Mouse (Mus musculus) bone marrow, adult 2 months (tissue): ENCODE measurements around the gene Odaph.

Source experiments
- CTCF ChIP-seq: fragments of 200-500 bp; IDR thresholded peaks from 2 replicates; pipeline ENCODE4 v1.5.1; 2011; ENCODE audit warnings: low read length, control low read depth; ENCODE audit not compliant: control insufficient read depth, insufficient read depth
- POLR2A ChIP-seq: fragments of 200-500 bp; IDR thresholded peaks from 2 replicates; pipeline ENCODE4 v1.6.1; 2011; ENCODE audit warnings: low read depth, mild to moderate bottlenecking, control low read depth, low read length, borderline replicate concordance; ENCODE audit not compliant: control insufficient read depth

DNA sequence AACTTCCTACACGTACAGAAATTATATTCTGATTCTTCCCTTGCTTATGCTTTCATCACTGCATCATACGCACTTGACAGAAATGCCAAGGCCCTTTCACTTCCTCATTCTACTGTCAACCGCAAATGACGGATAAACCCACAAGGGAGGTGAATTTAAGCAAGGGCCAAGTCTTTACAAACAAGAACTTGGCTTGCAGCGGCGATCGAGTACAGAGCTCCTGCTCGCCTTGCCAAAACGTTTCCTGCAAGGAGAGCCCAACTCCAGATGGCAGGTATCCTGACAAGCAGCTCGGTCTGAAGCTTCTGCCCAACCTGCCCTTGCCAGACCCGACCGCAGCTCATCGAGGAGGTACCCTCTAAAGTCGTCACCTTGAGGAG, 25.0 kb upstream of the Odaph start:
- TF ChIP-seq POLR2A (no peak), CTCF (no peak)
